Mouse (Mus musculus) layer of hippocampus, adult 9-10 months (tissue): ENCODE data around the gene Dpyd.

Experiments
- DNase-seq: peaks from one replicate; pipeline ENCODE4 v3.0.0; 2022; ENCODE audit warnings: low spot score

Gene Dpyd

DNA sequence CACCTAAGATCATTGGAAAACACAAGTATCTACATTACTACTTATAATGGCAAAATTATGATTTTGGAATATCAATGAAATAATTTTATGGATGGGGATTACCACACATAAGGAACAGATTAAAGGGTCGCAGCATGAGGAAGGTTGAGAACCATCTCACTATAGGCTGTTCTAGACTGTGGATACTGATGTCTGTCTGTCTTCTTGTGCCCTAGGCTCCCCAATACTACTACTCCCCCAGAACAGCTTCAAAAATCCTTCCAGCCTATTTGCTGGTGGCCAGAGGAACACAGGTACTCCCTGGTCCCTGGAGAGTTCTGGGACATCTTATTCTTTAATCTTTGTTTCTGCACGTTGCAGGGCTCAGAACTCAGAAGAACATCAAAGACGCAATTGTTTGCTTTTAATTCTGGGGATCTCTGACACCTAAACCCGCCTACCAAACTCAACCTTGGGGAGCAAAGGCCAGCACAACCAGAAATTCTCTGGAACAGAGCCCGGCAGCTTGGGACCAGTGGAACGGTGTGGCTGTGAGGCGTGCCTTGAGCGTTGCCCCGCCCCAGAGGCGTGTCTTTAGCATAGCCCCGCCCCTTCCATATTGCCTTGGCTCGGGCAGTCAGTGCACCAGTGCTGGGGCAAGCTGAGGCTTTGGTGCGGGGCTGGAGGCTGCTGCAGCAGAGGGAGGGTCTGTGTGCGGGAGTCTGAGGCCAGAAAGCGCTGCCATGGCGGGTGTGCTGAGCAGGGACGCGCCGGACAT, at the start of gene Dpyd:
Gene Dpyd, plus strand, starts transcription at position 576 of the 757 bp plus-strand sequence.
- no peak for DNase-seq

DNA sequence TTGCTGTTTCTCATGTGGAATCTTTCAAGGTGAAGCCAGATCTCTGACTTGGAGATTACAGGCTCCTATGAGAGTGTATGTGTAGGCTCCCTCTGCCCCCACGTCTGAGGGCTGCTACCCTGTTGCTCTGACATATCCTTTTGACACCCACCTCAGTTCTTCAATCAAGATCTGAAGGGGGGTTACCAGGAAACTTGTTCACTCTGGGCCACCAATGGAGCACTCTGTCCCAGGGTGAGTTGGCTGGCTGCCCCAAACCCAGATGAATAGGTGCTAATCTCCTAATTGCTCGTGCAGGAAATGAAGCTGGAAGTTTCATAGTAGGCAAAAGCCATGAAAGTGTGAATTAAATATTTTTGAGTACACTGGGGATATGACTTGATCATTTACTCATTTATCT, 24.3 kb upstream of the Dpyd start:
- DNase-seq: no peak

DNA sequence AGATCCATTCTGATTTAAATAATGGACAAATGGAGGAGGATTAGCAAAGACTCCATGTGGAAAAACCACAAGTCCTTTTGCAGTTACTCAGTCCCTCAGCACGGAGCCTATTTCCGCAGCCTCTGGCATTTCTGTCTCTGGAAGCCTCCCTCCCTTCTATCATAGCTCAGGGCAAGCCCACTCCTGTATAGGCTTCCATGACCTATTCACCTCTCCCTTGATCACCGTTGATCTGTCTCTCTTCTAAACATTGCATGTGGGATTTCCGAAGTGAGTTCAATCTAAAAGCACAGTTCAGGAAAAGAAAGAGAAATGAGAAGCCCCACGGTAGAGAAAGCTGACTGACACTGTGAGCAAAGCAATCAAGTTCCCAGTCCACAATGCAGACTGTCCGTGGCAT, 20.2 kb upstream of the Dpyd start:
- DNase-seq: no peak

DNA sequence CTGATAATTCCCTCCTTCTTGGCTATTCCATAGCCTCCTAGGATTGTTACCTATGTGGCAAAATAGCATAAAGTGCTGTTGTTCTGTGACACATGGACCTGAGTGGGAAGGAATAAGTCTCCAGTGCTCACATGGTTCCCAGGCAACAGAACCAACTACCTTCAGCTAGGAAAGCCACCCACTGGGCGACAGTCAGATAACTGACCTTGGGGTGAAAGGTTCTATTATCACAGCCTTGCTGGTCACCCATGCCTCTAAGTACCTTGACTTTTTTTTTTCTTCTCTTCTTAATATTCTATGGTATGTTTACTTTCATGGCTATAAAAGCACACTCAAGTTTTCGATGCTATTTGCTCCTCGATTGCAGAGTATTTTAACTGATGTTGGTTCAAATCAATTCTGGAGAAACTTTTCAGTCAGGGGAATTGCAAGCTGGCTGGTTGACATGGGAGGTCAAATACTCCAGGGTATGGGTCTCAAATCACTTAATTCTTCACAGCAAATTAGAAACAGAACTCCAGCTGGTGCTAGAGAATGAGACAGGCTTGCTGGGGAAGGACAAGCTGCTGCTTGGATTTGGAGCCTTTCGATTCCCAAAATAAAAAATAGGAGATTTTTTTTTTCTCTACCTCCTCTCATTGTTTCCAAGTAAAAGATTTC, 14.2 kb upstream of the Dpyd start:
- no peak for DNase-seq

DNA sequence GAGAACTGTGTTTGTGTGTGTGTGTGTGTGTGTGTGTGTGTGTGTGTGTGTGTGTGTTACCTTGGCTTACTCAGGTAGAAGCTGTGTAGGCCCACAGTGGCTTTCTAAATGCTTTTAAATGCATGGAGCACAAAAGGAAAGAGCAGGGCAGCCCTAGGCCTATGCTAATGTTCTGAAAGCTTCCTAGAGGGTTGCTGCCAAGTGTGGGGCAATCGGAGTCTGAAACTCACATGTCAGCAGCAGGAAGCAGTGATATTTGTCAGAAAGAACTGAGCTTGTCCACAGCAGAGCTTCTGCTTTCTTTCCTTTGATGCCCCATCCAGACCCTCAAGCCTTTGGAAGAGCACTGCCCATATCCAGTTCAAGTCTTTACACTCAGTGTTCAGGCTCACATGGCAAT, 4.3 kb upstream of the Dpyd start:
- no peak for DNase-seq

DNA sequence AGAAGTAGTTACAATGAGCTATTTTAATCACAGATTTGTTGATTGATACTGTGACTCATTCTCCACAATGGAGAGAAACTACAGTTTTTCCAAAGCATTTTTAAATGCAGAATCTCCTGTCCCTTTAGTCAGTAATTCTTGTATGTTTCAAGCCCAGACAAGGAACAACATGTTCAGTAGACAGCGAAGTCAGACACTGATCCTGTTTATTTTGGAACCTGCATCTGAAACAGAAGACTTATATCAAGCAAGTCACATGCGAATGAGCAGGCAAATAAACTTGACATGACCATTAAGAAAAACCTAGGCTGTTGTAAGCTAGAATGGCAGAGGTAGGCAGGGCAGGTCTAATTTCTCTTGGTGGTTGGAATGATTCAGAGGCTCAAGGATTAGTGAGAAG, 2.0 kb upstream of the Dpyd start:
- DNase-seq: no peak

DNA sequence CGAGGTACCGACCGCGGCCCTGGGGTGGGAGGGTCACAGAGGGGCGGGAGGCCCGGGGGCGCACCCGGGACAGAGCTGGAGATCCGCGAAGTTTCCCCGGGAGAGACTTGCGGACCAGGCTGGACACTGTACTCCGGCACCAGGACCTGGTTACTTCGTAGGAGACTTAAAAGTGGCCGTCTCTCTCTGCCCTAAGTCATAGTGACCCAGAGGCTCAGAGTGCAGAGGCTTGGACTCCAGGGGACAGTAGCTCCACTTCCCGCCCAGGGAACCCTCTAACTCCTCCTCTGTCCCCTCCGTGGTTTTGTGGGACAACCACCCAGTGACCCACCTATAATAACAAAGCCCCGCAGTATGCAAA, 362 bp downstream of the Dpyd start:
- no peak for DNase-seq

DNA sequence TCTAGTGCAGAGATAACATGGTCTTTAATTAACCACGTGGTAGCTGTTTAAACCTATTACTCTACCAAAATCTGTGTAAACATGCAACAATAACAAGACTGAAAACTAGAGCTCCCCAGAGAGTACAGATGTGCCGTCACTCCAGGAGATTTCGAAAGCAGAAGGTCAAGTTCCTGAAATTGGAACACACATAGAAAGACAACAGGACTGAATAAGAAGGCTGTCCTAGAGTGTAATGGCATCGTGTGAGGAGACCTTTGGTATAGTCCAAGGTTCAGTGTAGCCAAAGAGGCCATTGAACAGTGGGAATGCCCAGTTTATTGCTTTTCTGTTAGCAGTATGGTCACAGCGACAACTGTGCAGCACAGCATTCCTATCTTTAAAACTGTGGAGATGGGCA, 4.8 kb downstream of the Dpyd start:
- DNase-seq: no peak

DNA sequence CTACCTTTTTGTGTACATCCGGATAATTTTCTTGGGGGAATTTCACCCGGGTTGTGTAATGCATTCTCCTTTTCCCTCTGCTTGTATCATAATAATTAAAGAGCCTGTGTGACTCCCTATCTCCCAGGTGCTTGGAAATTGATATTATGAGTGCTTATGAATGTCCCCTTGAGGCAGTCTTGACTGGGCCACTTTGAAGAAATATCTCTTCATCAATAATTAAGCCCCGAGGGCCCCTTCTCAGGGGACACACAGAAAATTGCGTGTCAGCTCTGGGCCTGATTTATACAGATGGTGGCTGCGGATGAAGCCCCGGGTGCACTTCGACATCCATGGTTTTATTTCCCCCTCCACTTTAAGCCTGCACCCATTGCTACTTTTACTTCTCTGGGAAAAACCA, 8.3 kb downstream of the Dpyd start:
- DNase-seq: no peak

DNA sequence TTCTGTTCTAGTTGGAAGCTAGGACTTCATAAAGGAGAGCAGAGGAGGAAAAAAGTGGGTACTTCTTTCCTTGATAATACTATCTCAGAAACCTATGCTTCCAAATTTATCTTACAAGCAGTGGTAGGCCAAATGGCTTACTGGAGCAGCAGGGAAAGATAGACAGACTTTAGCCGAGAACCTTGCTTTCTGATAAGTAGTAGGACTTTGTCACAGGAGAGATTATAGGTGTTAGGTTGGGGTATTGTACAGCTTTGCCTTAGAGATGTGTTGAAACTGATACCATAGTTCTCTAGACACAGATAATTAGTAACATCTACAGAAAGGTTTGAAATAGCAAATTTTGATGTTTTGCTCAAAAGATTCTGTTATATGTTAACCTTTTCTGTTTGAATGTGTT, 28.6 kb downstream of the Dpyd start:
- no peak for DNase-seq

DNA sequence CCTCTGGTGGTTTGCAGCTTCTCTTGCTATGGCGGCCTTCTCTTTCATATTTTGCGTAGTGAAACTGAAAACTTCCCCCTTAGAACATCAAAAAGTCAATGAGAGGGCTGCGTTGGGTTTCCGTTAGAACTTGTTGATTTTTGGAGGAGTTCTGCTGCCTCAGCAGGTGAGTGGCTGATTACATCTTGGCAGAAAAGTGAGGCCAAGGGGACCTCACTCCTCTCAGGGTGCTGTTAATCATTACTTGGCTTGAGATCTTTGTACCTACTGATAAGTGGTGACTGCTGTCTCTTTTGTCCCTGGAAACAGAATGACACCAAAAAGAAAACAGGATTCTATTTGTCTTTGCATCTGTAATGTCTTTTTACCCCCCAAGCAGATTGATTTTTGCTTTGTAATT, 32.9 kb downstream of the Dpyd start:
- DNase-seq: no peak

DNA sequence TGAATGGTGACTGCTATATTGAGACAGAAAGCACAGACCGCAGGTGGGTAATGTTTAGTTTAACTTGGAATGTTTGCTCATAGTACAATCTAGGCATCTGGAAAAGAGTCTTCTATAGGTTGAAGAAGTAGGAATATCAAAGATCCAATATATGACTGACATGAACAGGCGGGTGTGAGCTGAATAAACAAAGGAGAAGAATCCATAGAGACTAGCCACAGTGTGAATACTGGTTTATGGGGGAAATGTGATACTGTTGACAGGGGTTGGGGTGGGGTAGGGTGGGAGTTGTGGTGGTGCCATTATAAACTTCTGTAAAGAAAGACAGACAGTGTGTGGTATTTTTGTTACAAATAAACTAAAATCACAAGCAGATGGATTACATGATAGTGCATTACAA, 33.8 kb downstream of the Dpyd start:
- DNase-seq: no peak

DNA sequence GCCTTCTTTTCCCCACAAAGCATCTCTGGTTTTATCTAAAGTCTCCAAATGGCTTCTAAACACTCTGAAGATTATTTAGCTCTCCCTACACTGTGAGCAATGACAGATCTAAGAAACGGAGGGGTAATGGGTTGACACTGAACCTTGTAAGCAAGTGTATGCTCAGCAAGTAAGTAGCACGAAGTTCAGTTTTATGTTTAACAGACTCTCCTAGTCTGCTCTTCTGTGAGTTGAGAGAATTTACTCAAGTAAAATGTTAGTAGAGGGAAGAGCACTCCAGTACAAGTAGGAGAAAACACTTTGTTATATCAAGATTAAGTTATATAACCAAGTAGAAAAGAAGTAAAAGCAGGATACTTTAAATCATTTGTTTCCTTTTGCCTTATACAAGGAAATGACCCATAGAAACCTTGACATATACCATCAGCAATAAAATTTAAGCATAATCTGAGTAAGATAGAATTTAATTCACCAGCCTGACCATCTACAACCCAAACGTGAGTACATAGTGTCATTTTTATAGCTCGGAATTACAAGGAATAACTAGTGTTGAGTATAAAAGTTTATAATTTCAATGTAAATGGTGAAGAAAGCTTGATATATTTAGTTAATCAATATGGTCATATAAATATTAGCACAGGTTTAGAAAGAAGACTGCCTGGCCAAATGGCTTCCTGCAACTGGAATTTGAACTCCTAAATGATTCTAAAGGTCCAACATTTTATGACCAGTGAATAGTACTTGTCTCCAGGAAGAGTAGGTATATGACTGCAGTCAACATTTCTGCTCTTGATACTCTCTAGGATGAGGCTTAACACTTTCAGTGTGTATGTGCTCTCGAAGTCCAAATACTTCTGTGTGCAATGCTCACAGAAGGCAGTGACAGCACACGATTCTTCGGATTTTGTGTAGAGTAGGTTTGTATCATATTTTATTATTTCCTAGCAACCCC, 40.0 kb downstream of the Dpyd start:
- no peak for DNase-seq

DNA sequence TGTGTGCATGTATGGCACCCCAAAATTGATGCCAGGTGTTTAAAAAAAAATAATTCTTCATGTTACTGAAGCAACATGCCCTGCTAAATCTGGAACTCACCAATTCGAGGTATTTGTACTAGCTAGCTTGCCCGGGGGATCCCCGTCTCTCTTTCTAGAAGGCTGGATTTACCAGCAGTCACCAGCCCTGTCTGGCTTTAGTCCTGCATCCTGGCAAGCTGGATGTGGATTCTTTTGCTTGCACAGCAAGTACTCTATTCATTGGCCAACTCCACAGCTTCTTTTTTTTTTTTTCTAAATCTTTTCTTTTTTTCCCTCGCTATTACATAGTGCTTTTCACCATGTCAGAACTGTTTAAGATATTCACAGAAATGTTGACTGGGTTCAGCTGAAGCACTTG, 46.8 kb downstream of the Dpyd start:
- DNase-seq: no peak

DNA sequence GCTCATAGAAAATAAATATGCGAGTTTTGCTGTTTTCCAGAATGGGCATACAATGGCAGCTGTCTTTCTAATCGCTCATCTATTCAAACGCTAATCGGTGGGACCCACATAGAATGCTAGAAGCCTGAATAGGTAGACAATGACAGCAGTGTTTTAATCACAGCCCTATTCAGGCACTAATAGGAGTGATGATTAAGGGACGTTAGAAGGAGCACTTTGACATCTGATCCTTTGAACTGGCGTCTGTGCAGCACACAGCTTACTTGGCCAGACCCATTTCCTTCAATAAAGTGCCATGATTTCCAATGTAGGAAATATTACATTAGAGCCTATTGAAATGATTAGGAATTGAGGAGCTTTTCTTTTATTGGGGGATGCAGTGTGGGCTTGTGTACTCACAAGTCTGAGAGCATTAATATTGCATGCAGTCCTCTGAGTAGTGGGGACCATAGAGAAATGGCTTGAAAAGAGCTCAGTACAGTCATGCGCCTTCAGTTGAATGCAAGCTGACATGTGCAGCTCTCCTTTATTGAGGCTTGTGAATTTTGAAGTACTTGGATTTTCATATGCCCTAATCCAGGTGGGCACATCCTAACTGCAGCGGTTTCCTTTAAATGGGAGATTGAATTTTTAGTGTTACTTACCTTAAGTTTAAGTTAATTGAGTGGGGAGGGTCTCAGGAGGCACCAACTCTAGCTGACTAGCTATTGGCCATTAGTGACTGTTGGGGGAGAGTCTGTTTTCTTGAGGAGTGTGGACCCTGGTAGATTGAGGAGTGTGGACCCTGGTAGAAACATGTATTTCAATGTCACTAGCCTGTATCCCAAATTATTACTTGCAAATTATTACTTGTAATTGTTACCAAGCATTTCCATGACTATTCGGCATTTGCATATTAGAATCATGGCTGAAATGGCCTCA, 64.8 kb downstream of the Dpyd start:
- no peak for DNase-seq

DNA sequence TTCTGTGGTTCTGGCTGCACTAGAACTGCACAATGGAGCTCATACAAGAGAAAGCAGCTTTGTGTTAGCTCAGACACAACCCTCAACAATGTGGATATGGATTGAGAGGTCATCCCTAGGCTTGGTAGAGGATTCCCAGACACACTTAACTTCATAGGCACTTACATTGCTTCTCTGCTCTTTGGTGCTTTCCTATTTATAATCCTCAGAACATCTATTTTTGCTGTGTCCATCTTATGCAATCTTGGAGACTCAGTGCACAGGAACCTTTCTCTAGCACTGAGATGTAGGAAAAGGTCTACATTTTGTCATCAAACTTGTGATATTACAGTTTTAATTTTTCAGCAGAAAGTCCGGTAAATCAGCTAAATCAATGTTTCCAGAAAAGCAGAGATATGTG, 67.8 kb downstream of the Dpyd start:
- no peak for DNase-seq

DNA sequence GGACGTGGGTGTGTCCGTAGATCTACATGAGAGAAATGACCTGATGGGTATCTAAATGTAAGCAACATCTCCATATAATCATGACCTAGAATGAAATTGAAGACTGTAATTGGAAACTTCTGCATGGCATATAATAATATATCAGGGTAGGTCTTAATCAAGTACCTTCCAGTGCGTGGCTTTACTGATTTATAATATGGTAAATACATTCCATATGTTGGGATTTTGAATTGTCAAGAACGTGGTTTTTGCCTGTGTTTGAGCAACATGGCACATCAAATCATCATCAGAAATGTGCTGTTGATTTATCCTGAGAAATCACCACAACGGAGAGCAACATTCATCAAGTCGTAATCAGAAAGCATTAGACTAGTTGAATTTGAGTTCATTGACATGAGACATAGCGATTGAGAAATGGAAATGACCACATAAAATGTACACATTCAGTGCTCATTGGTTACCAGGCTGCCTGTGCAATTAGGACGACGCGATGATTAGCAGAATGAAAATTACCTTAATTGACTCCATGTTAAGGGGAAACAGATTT, 84.2 kb downstream of the Dpyd start:
- DNase-seq: no peak

DNA sequence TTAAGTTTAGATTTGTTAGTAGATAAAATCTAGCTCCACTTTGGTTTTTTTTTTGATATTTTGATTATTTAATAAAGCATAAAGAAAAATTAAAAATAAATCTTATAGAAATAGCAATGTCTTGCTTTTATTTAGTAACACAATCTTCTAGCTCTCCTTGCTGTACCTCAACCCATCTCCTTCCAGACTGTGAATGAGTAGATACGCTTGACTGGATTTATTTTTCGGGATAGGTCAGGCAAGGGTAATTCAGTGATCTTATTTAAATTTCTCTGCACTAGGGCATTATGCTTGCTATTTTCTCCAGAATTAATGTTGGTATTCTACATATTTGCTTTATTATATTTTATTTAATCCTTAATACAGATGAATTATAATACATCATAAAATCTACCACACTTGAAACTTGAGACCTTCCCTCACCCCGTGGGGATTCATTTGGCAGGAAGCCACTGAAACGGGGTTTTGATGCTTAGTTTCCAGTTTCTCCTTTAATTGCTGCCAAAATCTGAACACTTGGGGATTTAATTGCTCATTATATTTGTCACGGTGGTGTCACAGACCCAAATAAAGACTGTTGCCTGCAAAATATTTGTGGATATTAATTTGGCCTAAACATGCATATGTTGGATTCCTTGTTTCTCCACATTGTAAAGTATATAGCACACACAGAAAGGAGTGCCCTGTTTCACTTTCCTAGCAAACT, 102.2 kb downstream of the Dpyd start:
- DNase-seq: no peak

DNA sequence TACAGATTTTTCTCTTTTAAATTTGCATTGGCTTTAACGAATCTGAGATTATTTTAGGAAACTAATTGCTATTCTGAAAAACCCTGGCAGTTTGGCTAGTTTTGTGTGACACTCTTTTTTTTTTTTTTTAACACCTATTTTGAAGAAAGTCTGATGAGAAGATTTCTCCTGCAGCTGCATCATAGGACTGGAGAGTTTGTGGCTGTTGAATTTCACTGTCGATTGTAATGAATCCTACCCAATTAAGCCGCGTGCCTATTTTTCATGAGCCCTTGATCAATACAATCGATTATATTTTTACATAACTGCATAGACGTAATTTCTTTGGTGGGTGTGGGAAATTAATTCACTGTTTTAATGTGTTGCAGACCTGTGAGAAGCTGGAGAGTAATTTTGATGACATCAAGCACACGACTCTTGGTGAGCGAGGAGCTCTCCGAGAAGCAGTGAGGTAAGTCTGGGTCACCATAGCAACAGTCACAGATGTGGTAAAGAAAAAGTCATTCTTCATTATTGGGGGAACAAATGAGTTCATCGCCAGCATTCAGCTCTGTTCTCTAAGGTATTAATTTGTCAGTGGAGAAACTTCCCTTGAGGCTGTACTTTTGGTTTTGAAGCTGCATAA, 112.3 kb downstream of the Dpyd start:
- no peak for DNase-seq

DNA sequence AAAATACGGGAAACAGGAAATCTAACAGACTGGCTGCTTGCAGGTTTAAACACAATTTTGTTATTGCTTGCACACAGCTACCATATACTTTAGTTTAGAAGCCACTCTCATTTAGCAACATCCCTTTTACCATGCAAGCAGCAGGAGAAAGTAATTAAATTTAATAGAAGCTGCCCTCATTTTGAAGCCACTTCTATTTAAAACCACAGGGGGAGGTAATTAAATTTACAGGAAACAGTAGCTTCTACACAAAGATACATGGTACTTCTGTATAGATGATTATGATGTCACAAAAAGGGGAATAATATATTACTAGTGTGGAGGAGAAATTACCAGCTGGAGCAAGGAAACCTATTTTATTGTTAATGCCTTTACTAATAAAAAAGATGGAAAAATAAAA, 113.5 kb downstream of the Dpyd start:
- no peak for DNase-seq
